Mouse (Mus musculus): Measurements from ENCODE around the gene Gm10447.
"Not testable (repeated sequence)": the region's sequence is repeated elsewhere in the genome, so short reads cannot be mapped to it uniquely, and the experiment has no call there.

The Gm10447 gene

DNA sequence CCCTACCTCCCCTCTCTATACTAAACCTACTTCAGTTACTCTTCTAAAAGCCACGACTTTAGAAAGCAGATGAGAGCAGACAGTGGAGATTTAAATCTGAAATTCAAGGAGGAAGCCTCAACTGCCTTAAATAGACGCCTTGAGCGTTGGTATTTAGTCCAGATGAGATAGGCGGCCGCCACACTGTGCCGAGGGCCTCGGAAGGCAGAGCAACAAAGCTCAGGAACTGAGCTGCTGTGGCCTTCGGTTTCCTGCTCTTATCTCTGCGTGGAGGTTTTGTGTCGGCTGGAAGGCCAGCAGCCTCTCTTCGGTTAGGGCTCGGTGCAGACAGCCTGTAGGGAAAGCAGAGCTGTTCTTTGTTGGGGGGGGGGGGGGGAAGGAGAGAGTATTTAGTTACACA, 15.0 kb downstream of the Gm10447 start:
- DNase-seq (ENCODE audit: low spot score) = no peak

DNA sequence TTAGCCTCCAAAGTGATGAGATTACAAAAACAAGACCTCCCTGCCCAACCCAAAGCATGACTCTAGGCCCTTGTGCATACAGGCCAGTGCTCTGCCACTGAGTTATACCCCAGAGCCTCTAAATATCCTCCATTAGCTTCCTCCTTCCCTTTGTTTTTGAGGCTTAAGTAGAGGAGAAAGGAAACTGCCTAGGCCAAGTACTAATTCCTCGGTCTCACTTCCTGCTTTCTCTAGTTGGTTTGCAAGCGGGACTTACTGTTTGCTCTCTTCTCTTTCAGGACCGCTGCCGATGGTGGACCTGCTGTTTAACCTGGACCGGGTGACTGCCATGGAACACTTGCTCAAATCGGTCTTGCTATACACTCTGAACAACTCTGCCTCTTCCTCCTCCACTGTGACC, 20.6 kb downstream of the Gm10447 start:
- no peak for DNase-seq (ENCODE audit: low spot score)

DNA sequence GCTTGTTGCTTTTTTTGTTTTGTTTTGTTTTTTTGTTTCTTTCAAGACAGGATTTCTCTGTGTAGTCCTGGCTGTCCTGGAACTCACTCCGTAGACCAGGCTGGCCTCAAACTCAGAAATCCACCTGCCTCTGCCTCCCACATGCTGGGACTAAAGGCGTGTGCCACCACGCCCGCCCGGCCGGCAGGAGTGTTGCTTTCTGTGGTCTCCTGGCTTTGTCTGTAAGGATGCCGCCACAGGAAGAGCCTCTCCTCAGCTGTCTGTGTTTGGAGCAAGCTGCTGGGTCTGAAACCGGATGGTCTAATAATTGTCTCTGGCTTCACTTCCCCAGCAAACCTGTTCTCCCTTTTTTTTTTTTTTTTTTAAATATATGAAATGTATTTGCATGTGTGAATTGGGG, 21.4 kb downstream of the Gm10447 start:
- DNase-seq (ENCODE audit: low spot score) = no peak

GRCm38 (mm10) chr11:53433057-53433456, 23.9 kb downstream of the Gm10447 start:
- DNase-seq (ENCODE audit: low spot score) = no peak

DNA sequence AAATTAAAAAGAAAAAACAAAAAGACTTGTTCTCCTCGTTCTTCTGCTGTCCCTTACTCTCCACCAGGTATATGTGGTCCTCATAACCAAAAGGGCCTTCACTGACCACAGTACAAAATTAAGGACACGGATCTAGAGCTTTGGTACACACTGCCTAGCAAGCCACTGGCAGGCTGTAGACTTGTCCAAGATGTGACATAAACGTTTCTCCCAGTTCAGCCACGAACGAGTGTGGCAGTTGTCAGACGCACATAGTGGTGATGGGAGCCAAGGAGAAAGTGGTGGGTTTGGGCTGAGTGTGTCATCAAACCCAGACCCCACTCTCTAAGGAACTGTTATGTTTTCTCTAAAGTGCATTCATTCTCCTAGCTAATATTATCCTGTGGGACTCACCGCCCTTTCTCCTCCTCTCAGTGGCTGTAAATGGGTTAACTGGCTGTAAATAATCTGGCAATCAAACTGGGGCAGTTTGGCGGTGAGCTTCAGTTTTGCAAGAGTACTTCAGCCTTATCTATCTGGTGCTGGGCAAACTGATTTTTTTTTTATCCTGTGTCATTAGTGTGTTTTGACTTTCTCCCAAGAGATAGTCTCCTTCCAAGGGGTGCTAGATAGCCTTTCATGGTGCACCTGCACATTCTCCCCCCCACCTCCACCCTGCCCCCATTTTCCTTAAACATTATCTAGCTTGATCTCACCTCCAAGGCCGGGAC, 25.4 kb downstream of the Gm10447 start:
- DNase-seq (ENCODE audit: low spot score) = no peak

- DNase-seq (ENCODE audit: low spot score) = peak; percentile 97
Measured at GRCm38 (mm10) chr11:53430670-53431346, 26.1 kb downstream of the Gm10447 start, which contains the start of the genes Uqcrq and Gdf9. Gene Uqcrq, minus strand, starts transcription at chr11:53430831. Gene Gdf9, plus strand, starts transcription at chr11:53431023.

DNA sequence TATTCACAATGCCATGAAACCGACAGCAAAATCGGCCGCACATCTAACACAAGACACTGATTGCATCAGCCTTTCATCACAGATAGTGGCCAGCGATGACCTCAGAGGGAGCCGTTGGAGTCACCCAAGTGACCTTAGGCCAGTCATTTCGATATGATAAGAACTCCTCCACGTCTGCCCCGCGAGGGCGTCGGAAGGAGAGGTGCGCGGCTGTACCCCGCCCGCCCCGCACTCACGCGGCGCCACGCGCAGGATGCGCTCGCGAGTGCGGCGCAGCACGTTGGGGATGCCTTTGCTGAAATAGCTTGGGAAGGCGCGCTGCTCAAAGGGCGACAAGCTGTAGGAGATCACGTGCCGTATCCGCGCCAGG, 26.6 kb downstream of the Gm10447 start:
- DNase-seq (ENCODE audit: low spot score) = peak; percentile 14

- DNase-seq (ENCODE audit: low spot score) = no peak
Measured at GRCm38 (mm10) chr11:53429182-53429581, 27.7 kb downstream of the Gm10447 start.

DNA sequence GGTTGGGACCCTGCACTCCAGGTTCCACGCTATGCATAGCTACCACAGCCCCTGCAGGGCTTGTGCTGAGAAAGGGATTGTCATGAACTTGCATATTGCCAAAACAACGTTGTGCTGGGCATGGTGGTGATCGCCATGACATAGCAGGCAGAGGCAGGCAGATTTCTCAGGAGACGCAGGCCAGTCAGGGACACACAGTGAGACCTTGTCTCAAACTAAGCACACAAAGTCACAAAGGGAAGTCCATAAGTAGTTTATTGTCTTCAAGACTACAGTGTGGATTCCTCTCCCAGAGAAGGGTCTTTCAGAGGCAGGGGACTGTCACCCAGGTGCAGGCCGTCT, 28.2 kb downstream of the Gm10447 start:
- DNase-seq (ENCODE audit: low spot score) = no peak

- no peak for DNase-seq (ENCODE audit: low spot score)
Measured at GRCm38 (mm10) chr11:53427993-53428715, 28.8 kb downstream of the Gm10447 start.

GRCm38 (mm10) chr11:53426914-53427313, 30.0 kb downstream of the Gm10447 start:
- DNase-seq (ENCODE audit: low spot score) = not testable (repeated sequence)

GRCm38 (mm10) chr11:53425711-53426255, 31.1 kb downstream of the Gm10447 start:
- no peak for DNase-seq (ENCODE audit: low spot score)

DNA sequence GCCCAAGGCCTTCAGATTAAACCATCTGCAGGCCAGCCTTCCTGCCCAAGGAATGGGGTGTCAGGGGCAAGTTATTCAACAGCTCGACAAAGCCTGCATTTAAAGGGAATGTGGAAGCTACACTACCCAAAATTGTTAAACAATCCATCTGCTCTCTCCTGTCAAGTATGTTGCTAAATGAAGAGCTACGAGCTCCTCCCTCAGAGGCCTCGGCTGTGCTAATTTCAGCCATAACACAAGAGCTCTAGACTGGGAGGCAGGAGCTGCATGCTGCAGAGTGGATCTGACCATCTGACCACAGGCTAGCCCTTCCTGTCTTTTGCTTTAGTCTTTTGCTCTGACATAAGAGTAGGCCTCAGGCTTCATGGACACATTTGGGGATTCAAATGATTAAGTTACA, 31.7 kb downstream of the Gm10447 start:
- no peak for DNase-seq (ENCODE audit: low spot score)

DNA sequence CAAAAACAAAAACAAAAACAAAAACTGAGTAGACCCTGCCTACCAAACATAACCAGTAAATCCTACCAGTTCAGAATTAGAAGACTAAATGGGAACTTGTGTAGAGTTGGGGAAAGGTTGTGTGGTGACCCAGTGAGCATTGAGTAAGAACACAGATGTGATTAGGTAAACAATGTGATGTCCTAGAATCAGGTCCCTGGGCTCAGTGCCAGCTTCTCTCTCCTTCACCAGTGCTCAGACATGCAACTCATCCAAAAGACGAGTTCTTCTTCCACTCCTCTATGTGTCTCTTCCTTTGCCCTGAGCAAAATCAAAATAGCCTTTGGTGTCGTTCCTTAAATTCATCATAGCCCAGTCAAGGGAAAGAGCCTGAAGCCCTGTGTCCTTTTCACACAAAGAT, 32.1 kb downstream of the Gm10447 start:
- DNase-seq (ENCODE audit: low spot score) = no peak

- DNase-seq (ENCODE audit: low spot score) = no peak
Measured at GRCm38 (mm10) chr11:53423036-53423435, 33.9 kb downstream of the Gm10447 start, which contains the start of gene Leap2. Gene Leap2, minus strand, starts transcription at chr11:53423170.

GRCm38 (mm10) chr11:53418048-53418447, 38.9 kb downstream of the Gm10447 start:
- no peak for DNase-seq (ENCODE audit: low spot score)

DNA sequence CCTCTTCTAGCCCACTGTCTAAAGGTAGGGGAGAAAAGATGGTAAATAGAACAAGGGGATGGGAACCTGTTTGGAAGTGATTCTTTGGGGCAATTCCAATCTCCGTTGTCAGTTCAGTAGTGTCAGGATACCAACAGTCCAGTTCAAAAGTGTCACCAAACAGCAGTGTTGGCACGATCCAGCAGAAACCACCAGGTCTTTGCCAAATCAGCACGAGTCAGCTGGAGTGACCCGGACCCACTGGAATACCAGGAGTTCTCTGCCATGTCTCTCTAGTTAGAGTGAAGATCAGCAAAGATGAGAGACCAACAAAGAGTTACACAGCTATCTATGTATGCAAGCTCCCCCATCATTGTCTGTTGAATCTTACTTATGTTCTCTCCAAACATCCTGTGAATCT, 43.0 kb downstream of the Gm10447 start:
- no peak for DNase-seq (ENCODE audit: low spot score)

GRCm38 (mm10) chr11:53411738-53412137, 45.2 kb downstream of the Gm10447 start:
- no peak for DNase-seq (ENCODE audit: low spot score)

Data from ovary, postnatal 14 days (tissue).